In the genomic region with DNA sequence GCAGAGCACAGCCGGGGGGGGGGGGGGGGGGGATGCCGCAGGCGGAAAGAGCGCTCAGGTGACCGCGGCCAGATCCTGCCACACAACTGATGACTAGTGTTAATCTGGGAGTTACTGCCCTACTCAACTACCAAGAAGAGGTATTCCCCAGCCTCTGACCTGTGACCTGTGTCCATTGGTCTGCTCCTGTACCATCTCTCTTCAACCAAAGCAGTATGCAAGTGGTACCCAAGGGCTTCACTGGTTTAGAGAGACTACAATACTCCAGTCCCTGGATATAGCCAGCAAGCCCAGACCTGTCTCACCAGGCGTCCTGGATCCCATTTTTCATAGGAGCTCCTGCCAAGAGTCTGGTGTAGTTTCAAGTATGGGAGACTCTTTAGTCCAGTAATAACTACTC, we compare ENCODE assay signal across 7 mouse cellular contexts. TPM values are rescaled to one million over a fixed set of nuclear protein-coding genes. Genes with fewer than 3 reads are reported as not detected.
A peak's percentile ranks its signal among the peaks of the same experiment; 100 is the strongest.
DNase-seq lines count a peak whose midpoint lies in the region; ATAC-seq and TF ChIP-seq lines count a peak whose summit lies in the region.

No protein-coding gene starts in this region.

- H3K9ac ChIP-seq in limb, embryonic 15.5 days, result no peak overlapping the region
- H3K9ac ChIP-seq in stomach, embryonic 16.5 days (ENCODE audit: low read length), result peak overlapping the region; percentile 88

- no peak overlapping the region for H3K27ac ChIP-seq in spleen, adult 2 months (ENCODE audit: insufficient read depth, low read length)
- no peak overlapping the region for H3K27ac ChIP-seq in embryonic fibroblast, embryonic 13.5 days (ENCODE audit: insufficient read depth, low read length)
- no peak overlapping the region for H3K27ac ChIP-seq in limb, embryonic 15.5 days
- no peak overlapping the region for H3K27ac ChIP-seq in stomach, embryonic 16.5 days (ENCODE audit: low read length)

- H3K9me3 ChIP-seq in limb, embryonic 15.5 days, result no peaks in the 10 kb centered on the region
- H3K9me3 ChIP-seq in stomach, embryonic 16.5 days (replicated peaks; ENCODE audit: control insufficient read depth, low read length), result no peaks in the 10 kb centered on the region

- H3K4me3 ChIP-seq in spleen, adult 2 months (ENCODE audit: extremely low read depth, insufficient read depth, insufficient read length), result peak overlapping the region; percentile 86
- H3K4me3 ChIP-seq in embryonic fibroblast, embryonic 13.5 days (ENCODE audit: insufficient read depth, low read length), result peak overlapping the region; percentile 15; the same call in 1 of the 2 replicates
- peak overlapping the region; percentile 68 for H3K4me3 ChIP-seq in limb, embryonic 15.5 days
- peak overlapping the region; percentile 87 for H3K4me3 ChIP-seq in stomach, embryonic 16.5 days (replicated peaks; ENCODE audit: low read length)

- ATAC-seq in limb, embryonic 15.5 days (ENCODE audit: insufficient number of reproducible peaks, low FRiP score, low TSS enrichment, low read depth), result no peak
- ATAC-seq in stomach, embryonic 16.5 days (ENCODE audit: insufficient read depth, low FRiP score), result no peak

- DNase-seq in spleen, adult 2 months (ENCODE audit: low read depth in 1 of 2, low spot score in 2 of 2), result no peak
- no peak for DNase-seq in spleen, postnatal 10 days (ENCODE audit: low spot score in 2 of 2)
- DNase-seq in ovary, adult 18-20 months (ENCODE audit: low spot score), result no peak
- no peak for DNase-seq in urinary bladder, postnatal 25 days (ENCODE audit: low spot score)

- peak overlapping the region; percentile 96 for H3K4me2 ChIP-seq in limb, embryonic 15.5 days
- H3K4me2 ChIP-seq in stomach, embryonic 16.5 days (ENCODE audit: low read depth, low read length), result peak overlapping the region; percentile 100

- TF ChIP-seq CTCF in spleen, adult 2 months (IDR thresholded peaks at IDR 0.05; ENCODE audit: extremely low read depth, insufficient read depth, insufficient read length, insufficient replicate concordance), result no peak
- no peak for TF ChIP-seq CTCF in embryonic fibroblast, embryonic 13.5 days (IDR thresholded peaks at IDR 0.05; ENCODE audit: borderline replicate concordance, insufficient read depth, low read length)

- no peak for TF ChIP-seq POLR2A in spleen, adult 2 months (IDR thresholded peaks at IDR 0.05; ENCODE audit: low read depth, low read length)
- no peak for TF ChIP-seq POLR2A in embryonic fibroblast, embryonic 13.5 days (IDR thresholded peaks at IDR 0.05; ENCODE audit: low read depth, low read length)

- no peaks in the 10 kb centered on the region for H3K27me3 ChIP-seq in spleen, adult 2 months (ENCODE audit: control insufficient read depth, insufficient read depth, low read length)
- H3K27me3 ChIP-seq in limb, embryonic 15.5 days, result no peaks in the 10 kb centered on the region
- no peaks in the 10 kb centered on the region for H3K27me3 ChIP-seq in stomach, embryonic 16.5 days (ENCODE audit: control insufficient read depth, insufficient read depth, low read length)

- H3K4me1 ChIP-seq in spleen, adult 2 months (ENCODE audit: control insufficient read depth, insufficient read depth, insufficient read length), result peaks cover 5% of the 10 kb centered on the region; the same call in 1 of the 2 replicates
- H3K4me1 ChIP-seq in embryonic fibroblast, embryonic 13.5 days (ENCODE audit: control insufficient read depth, insufficient read depth, low read length), result no peaks in the 10 kb centered on the region
- peaks cover 8% of the 10 kb centered on the region; the same call in 1 of the 2 replicates for H3K4me1 ChIP-seq in limb, embryonic 15.5 days
- H3K4me1 ChIP-seq in stomach, embryonic 16.5 days (ENCODE audit: control insufficient read depth, insufficient read depth, low read length), result peaks cover 4% of the 10 kb centered on the region; the same call in 1 of the 2 replicates

- no peaks in the 10 kb centered on the region for H3K36me3 ChIP-seq in spleen, adult 2 months (ENCODE audit: control insufficient read depth, insufficient read depth, low read length)
- no peaks in the 10 kb centered on the region for H3K36me3 ChIP-seq in limb, embryonic 15.5 days
- no peaks in the 10 kb centered on the region for H3K36me3 ChIP-seq in stomach, embryonic 16.5 days (ENCODE audit: control insufficient read depth, insufficient read depth, low read length)

- WGBS in spleen, adult 2 months, result 17% methylated on average over 7 of the region's 7 CpGs
- WGBS in limb, embryonic 15.5 days, result 30% methylated on average over 2 of the region's 7 CpGs
- WGBS in stomach, embryonic 16.5 days, result 27% methylated on average over 5 of the region's 7 CpGs

RNA-seq across cellular contexts. Expression of gene Eps8, which starts 5.1 kb away (rescaled TPM):
- polyA plus RNA-seq in spleen, adult 2 months (2012; rRNA removed), result 5.1 and 5.6 TPM in 2 replicates
- polyA plus RNA-seq in embryonic fibroblast, embryonic 13.5 days (2011; ENCODE audit: insufficient read length, low read depth, missing spikeins), result 48.4 and 53.6 TPM in 2 replicates
- 27.0 and 30.8 TPM in 2 replicates for polyA plus RNA-seq in limb, embryonic 15.5 days (2015; fragmentation: Nextera tagmentation; extraction: Ambion mirVana)
- polyA plus RNA-seq in stomach, embryonic 16.5 days (2015; fragmentation: Nextera tagmentation; extraction: Ambion mirVana), result 33.4 and 37.9 TPM in 2 replicates

Comparison
In these comparisons a context has a peak if more than half of its experiments do, and no peak if none do; other contexts are left out.
1. H3K4me3 ChIP-seq: peak in every context shown above with its lines; median percentile 87 in stomach, embryonic 16.5 days; 86 in spleen, adult 2 months; 68 in limb, embryonic 15.5 days; 15 in embryonic fibroblast, embryonic 13.5 days.